Mouse (Mus musculus) limb, embryonic 14.5 days (tissue): ENCODE results near the gene Ptk7. TPM values are rescaled to one million over a fixed set of nuclear protein-coding genes. Genes with fewer than 3 reads are reported as not detected.

ENCODE experiments used
- ATAC-seq: fragments of 200-750 bp; cut with Nextera tagmentation; 2 replicates; pipeline ENCODE4 v1.8.0; 2017; ENCODE audit warnings: low read depth, moderate number of reproducible peaks, moderate TSS enrichment; ENCODE audit not compliant: low FRiP score
- DNase-seq: peaks from one replicate; pipeline ENCODE4 v3.0.0-alpha.2; 2015; ENCODE audit warnings: low spot score
- H3K27ac ChIP-seq: fragments of 300-500 bp; sonication (generic); replicated peaks from 2 replicates; pipeline ENCODE4 v1.5.1; 2014; ENCODE audit warnings: low read depth, mild to moderate bottlenecking, low read length, moderate library complexity, mixed read lengths
- H3K27me3 ChIP-seq: fragments of 300-500 bp; sonication (generic); 2 replicates; pipeline ENCODE4 v1.6.1; 2014; ENCODE audit warnings: low read length, mixed read lengths; ENCODE audit not compliant: control insufficient read depth, insufficient read depth
- H3K36me3 ChIP-seq: fragments of 300-500 bp; sonication (generic); 2 replicates; pipeline ENCODE4 v1.6.1; 2014; ENCODE audit warnings: mild to moderate bottlenecking, low read length, moderate library complexity, mixed read lengths; ENCODE audit not compliant: control insufficient read depth, insufficient read depth
- H3K4me1 ChIP-seq: fragments of 300-500 bp; sonication (generic); 2 replicates; pipeline ENCODE4 v1.6.1; 2014; ENCODE audit warnings: antibody characterized with exemption, low read length, mixed read lengths; ENCODE audit not compliant: control insufficient read depth, insufficient read depth
- H3K4me2 ChIP-seq: fragments of 300-500 bp; sonication (generic); replicated peaks from 2 replicates; pipeline ENCODE4 v1.6.1; 2014; ENCODE audit warnings: low read depth, mild to moderate bottlenecking, low read length, moderate library complexity; ENCODE audit not compliant: severe bottlenecking
- H3K4me3 ChIP-seq: fragments of 300-500 bp; sonication (generic); replicated peaks from 2 replicates; pipeline ENCODE4 v1.5.1; 2014; ENCODE audit warnings: low read length
- H3K9ac ChIP-seq: fragments of 300-500 bp; sonication (generic); 2 replicates; pipeline ENCODE4 v1.6.1; 2014; ENCODE audit warnings: mild to moderate bottlenecking, low read depth, low read length, moderate library complexity; ENCODE audit not compliant: severe bottlenecking
- H3K9me3 ChIP-seq: fragments of 300-500 bp; sonication (generic); 2 replicates; pipeline ENCODE4 v1.6.1; 2016; ENCODE audit warnings: low read length; ENCODE audit not compliant: control insufficient read depth
- POLR2A ChIP-seq: fragments of 200-500 bp; IDR thresholded peaks from 2 replicates; pipeline ENCODE4 v1.8.0; 2012; ENCODE audit warnings: inconsistent platforms, mild to moderate bottlenecking, moderate library complexity, borderline replicate concordance; ENCODE audit not compliant: insufficient read depth, insufficient read length; ENCODE audit errors: extremely low read depth
- WGBS: fragments of 180-500 bp; shearing (Covaris S2); extraction: QIAGEN DNeasy Blood & Tissue Kit; methylation state at CpG from one replicate; pipeline ENCODE4 v1.1.7; 2014; 5-methylcytosine and 5-hydroxymethylcytosine counted together
- polyA plus RNA-seq, 2 experiments: library from polyadenylated mRNA; depleted of rRNA in 1 of 2; stranded (reverse) in 1 of 2; unstranded in 1 of 2; fragments of >200 nt; fragmentation: Nextera tagmentation in 1 of 2; extraction: Ambion mirVana in 1 of 2; gene quantifications; 2 replicates each; pipeline versions ENCODE4 v1.2.1 to v1.2.3; 2012 to 2014

The Ptk7 gene
- polyA plus RNA-seq (2012; rRNA removed) (89.4 and 116 TPM in 2 replicates), polyA plus RNA-seq (2014; fragmentation: Nextera tagmentation; extraction: Ambion mirVana) (73.8 and 84.6 TPM in 2 replicates)

- ATAC-seq: peak; percentile 85
- H3K9me3 ChIP-seq: no peaks in the 10 kb centered on the region
- peak within 1 kb of the TSS; percentile 93 for H3K27ac ChIP-seq
- peaks cover 54% of the 10 kb centered on the region for H3K4me1 ChIP-seq
- peak within 1 kb of the TSS; percentile 99 for H3K4me3 ChIP-seq
- TF ChIP-seq POLR2A: no peak
- H3K36me3 ChIP-seq: peaks cover 20% of the 10 kb centered on the region; the same call in 1 of the 2 replicates
- peak within 1 kb of the TSS; percentile 84 for H3K4me2 ChIP-seq
- H3K27me3 ChIP-seq: no peaks in the 10 kb centered on the region
- WGBS: under 1% methylated on average over 59 of the region's 90 CpGs
- H3K9ac ChIP-seq: peak within 1 kb of the TSS; percentile 95
- DNase-seq: peak; percentile 89
Measured at GRCm38 (mm10) chr17:46628791-46629684, at the start of gene Ptk7. TSS of gene Ptk7 (minus strand) at chr17:46629504.

- TF ChIP-seq POLR2A: no peak
- Histone ChIP-seq H3K4me2 (peak overlapping the region; percentile 63), H3K9ac (0 out of 2 replicates have a peak overlapping the region, but pooled peaks have one; percentile 73), H3K27me3 (no peaks in the 10 kb centered on the region), H3K4me3 (peak overlapping the region; percentile 87), H3K9me3 (no peaks in the 10 kb centered on the region), H3K4me1 (peaks cover 21% of the 10 kb centered on the region), H3K27ac (no peak overlapping the region), H3K36me3 (peaks cover 51% of the 10 kb centered on the region)
- no peak for DNase-seq
- ATAC-seq: no peak
- 58% methylated on average over 9 of the region's 9 CpGs for WGBS
Measured at GRCm38 (mm10) chr17:46678911-46679310, 49.6 kb upstream of the Ptk7 start.

GRCm38 (mm10) chr17:46678416-46678815 lies 49.1 kb upstream of the Ptk7 start, which contains the start of gene Mea1:
TSS of gene Mea1 (plus strand) at chr17:46678793.
- WGBS: 100% methylated on average over 7 of the region's 9 CpGs
- H3K36me3 ChIP-seq: peaks cover 46% of the 10 kb centered on the region

GRCm38 (mm10) chr17:46674530-46675283 lies 45.4 kb upstream of the Ptk7 start:
- ATAC-seq (peak; percentile 23; the same call in 1 of the 2 replicates), DNase-seq (no peak)
- Histone ChIP-seq H3K27me3 (no peaks in the 10 kb centered on the region), H3K36me3 (peaks cover 53% of the 10 kb centered on the region), H3K9ac (peak overlapping the region; percentile 73), H3K4me1 (peaks cover 24% of the 10 kb centered on the region), H3K27ac (peak overlapping the region; percentile 87), H3K4me3 (peak overlapping the region; percentile 66), H3K4me2 (peak overlapping the region; percentile 66), H3K9me3 (no peaks in the 10 kb centered on the region)
- WGBS: 21% methylated on average over 15 of the region's 15 CpGs
- TF ChIP-seq POLR2A: no peak

More at GRCm38 (mm10) chr17:46678416-46678815, 49.1 kb upstream of the Ptk7 start, which contains the start of gene Mea1:
- peaks cover 23% of the 10 kb centered on the region for H3K4me1 ChIP-seq
- H3K4me2 ChIP-seq: peak within 1 kb of the TSS; percentile 63
- H3K9ac ChIP-seq: peak within 1 kb of the TSS; percentile 73
- ATAC-seq: no peak
- no peak within 1 kb of the TSS for H3K27ac ChIP-seq
- no peak for TF ChIP-seq POLR2A
- no peaks in the 10 kb centered on the region for H3K9me3 ChIP-seq
- peak within 1 kb of the TSS; percentile 87 for H3K4me3 ChIP-seq
- H3K27me3 ChIP-seq: no peaks in the 10 kb centered on the region
- no peak for DNase-seq
